Mouse (Mus musculus) megakaryocyte, embryonic 14.5 days (primary cell): Measurements from ENCODE around the gene Prkca. TPM values are rescaled to one million over a fixed set of nuclear protein-coding genes. Genes with fewer than 3 reads are reported as not detected.

Experiments
- H3K27me3 ChIP-seq: replicated peaks from 2 replicates; pipeline ENCODE3; 2012; ENCODE audit warnings: inconsistent platforms
- H3K36me3 ChIP-seq: replicated peaks from 2 replicates; pipeline ENCODE3; 2012; ENCODE audit warnings: low read length, inconsistent platforms, mixed read lengths
- H3K4me1 ChIP-seq: 2 replicates; pipeline ENCODE4 v1.6.1; 2012; ENCODE audit warnings: inconsistent platforms
- H3K4me3 ChIP-seq: replicated peaks from 2 replicates; pipeline ENCODE3; 2012; ENCODE audit warnings: moderate library complexity, mild to moderate bottlenecking, inconsistent platforms
- H3K9me3 ChIP-seq: 2 replicates; pipeline ENCODE4 v1.6.1; 2012; ENCODE audit warnings: inconsistent platforms
- FLI1 ChIP-seq: IDR thresholded peaks from 2 replicates; pipeline ENCODE4 v1.6.1; 2012; ENCODE audit warnings: low read length, inconsistent platforms, mixed read lengths
- GATA1 ChIP-seq: IDR thresholded peaks from 3 replicates; pipeline ENCODE4 v1.6.1; 2012; ENCODE audit warnings: mixed read lengths, low read length, inconsistent platforms, borderline replicate concordance
- polyA plus RNA-seq: library from polyadenylated mRNA; stranded (reverse); fragments of >175 nt; gene quantifications from 2 replicates; pipeline ENCODE4 v1.2.3, GENCODE M21; 2012; ENCODE audit warnings: low replicate concordance; ENCODE audit not compliant: insufficient read depth

Gene Prkca
- polyA plus RNA-seq, 1 experiment: 36.2 TPM

DNA sequence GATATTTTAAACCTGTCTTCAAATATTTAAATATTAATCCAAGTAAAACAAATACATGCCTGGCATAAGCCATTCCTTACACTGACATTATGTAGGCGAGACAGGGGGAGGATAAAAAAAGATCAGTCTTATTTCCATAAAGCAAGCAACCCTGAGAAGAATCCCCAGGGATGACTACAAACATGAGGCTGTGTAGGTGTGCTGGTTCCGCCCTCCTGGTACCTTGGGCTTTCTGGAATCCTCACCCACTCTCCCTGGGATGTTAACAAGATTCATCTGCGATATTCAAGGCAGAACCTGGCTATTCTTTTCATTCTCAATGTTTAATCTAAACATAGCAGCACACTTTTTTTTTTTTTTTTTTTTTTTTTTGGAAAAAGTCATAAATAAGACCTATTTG lies 289.1 kb downstream of the Prkca start:
- H3K9me3 ChIP-seq: no peaks in the 10 kb centered on the region
- H3K27me3 ChIP-seq: no peaks in the 10 kb centered on the region
- H3K36me3 ChIP-seq: peaks cover 99% of the 10 kb centered on the region
- H3K4me1 ChIP-seq: peaks cover 45% of the 10 kb centered on the region
- TF ChIP-seq GATA1 (no peak), FLI1 (no peak)
- no peak overlapping the region for H3K4me3 ChIP-seq

DNA sequence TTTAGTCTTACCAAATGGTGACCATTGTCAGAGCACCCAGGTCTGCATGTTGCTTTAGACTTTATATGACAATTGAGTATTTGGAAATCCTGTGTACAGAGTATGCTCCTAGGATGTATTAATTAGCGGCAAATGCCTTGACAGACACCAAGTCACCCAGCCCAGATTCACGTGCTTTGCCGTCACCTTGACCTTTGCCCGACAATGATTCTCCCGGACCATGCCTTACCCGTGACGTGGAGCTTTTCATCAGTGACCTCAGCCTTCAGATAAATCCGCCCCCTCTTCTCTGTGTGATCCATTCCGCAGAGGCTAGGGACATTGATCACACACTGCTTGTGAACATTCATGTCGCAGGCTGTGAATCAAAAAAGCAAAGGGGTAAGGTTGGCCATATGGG lies 290.0 kb downstream of the Prkca start:
- TF ChIP-seq GATA1 (no peak), FLI1 (no peak)
- H3K4me3 ChIP-seq: no peak overlapping the region
- no peaks in the 10 kb centered on the region for H3K27me3 ChIP-seq
- H3K4me1 ChIP-seq: peaks cover 38% of the 10 kb centered on the region
- H3K9me3 ChIP-seq: no peaks in the 10 kb centered on the region
- peaks cover 92% of the 10 kb centered on the region for H3K36me3 ChIP-seq

DNA sequence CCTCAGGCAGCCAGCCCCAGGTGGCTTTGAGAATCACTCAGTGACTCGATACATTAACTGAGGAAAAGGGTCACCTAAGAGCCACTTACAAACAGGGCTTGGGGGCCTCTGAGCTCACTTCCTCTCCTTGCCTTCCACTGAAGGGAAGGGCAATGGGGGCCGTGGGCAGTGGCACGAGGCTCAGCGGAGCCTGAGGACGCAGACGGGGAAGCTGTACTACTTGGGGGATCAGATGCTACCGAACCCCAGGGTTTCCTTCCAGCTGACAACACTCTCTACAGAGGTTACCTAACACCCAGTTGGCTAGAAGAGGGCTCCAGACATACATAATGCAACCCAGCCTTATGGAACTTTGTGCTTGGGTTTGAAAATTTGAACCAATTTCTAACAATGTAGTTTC lies 302.1 kb downstream of the Prkca start:
- H3K36me3 ChIP-seq: peaks cover 93% of the 10 kb centered on the region
- peaks cover 9% of the 10 kb centered on the region for H3K9me3 ChIP-seq
- TF ChIP-seq GATA1: no peak
- no peak for TF ChIP-seq FLI1
- H3K27me3 ChIP-seq: no peaks in the 10 kb centered on the region
- no peak overlapping the region for H3K4me3 ChIP-seq
- peaks cover 61% of the 10 kb centered on the region for H3K4me1 ChIP-seq

DNA sequence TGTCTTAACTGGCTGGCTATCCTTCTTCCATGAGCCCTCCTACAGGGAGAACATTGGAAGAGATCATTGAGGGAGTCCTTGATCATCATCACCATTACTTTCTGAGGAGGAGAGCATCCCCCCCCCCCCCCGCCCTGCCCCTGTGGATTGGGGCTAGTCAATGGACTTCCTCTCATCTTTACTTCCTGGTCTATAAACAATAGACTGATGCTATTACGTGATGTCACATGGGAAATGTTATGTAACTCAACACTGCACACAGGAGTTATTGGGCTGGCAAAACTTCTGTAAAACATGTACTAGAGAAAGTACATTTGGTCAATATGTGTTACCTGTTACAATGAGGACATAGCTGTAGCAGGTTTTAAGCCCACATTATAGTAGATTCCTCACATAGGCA lies 302.9 kb downstream of the Prkca start:
- peaks cover 99% of the 10 kb centered on the region for H3K36me3 ChIP-seq
- peaks cover 69% of the 10 kb centered on the region for H3K4me1 ChIP-seq
- TF ChIP-seq GATA1: no peak
- no peak for TF ChIP-seq FLI1
- H3K9me3 ChIP-seq: peaks cover 9% of the 10 kb centered on the region
- H3K27me3 ChIP-seq: no peaks in the 10 kb centered on the region
- no peak overlapping the region for H3K4me3 ChIP-seq

DNA sequence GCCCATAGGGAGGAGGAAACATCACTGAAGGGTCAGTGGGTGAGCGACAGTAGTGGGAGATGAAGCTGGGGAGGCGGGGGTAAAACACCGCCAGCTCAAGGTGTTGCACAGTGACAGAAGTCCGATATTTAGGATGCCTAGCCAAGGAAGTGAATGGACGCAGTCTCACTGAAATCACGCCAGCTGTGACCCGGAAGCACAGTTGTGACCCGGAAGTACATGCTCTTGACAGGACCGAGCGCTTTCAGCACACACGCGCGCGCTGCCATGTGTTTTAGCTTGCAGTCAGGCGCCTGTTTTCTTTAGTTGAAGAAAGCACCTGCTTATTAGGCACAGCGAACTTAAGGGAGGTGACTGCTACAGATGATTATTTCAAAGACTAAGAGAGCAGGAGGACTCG lies 304.0 kb downstream of the Prkca start:
- no peak for TF ChIP-seq GATA1
- no peak for TF ChIP-seq FLI1

DNA sequence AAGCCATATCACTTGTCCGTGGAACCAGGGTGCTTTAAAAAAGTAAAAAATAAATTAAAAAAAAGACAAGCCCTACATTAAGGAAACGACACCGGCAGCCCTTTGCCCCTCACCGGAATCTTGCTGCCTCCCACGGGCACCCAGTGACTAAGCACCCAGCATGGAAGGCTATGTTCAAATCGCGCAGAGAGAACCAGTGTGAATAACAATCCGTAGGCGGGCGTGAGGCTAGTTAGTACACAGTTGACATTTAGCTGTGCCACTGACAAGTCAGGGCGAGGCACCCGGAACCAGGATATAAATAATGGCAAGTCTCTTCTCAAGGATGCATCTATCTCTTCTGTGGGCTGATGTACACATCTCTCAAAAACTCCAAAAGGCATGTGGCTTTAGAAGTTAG lies 304.7 kb downstream of the Prkca start:
- TF ChIP-seq GATA1 (no peak), FLI1 (no peak)
- H3K27me3 ChIP-seq: no peaks in the 10 kb centered on the region
- no peaks in the 10 kb centered on the region for H3K9me3 ChIP-seq
- H3K4me1 ChIP-seq: peaks cover 84% of the 10 kb centered on the region
- H3K36me3 ChIP-seq: peaks cover 99% of the 10 kb centered on the region
- H3K4me3 ChIP-seq: no peak overlapping the region

More for the DNA sequence above, 304.0 kb downstream of the Prkca start:
- Histone ChIP-seq H3K27me3 (no peaks in the 10 kb centered on the region), H3K4me3 (no peak overlapping the region), H3K36me3 (peaks cover 99% of the 10 kb centered on the region), H3K4me1 (peaks cover 76% of the 10 kb centered on the region), H3K9me3 (peaks cover 1% of the 10 kb centered on the region)

DNA sequence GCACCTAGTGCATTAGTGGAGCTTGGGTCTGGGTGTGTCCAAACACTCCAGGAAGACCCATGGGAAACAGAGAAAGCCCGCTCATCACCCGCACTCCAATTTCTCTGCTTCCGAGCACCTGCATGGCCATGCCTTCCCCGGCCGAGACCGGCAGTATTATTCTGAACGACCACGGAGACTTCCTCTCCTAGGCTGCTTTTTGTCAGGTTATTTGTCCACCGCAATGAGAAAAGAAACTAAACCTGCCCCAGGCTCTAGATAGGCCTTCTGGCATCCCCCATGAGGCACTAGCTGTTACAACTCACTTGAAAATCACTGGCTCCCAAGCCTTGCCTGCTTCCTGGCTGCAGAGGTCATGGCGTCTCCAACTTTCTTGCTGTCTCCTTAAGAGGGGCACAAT lies 307.4 kb downstream of the Prkca start:
- TF ChIP-seq FLI1 (no peak), GATA1 (no peak)
- no peak overlapping the region for H3K4me3 ChIP-seq
- H3K4me1 ChIP-seq: peaks cover 98% of the 10 kb centered on the region
- no peaks in the 10 kb centered on the region for H3K27me3 ChIP-seq
- H3K9me3 ChIP-seq: no peaks in the 10 kb centered on the region
- H3K36me3 ChIP-seq: peaks cover 99% of the 10 kb centered on the region

DNA sequence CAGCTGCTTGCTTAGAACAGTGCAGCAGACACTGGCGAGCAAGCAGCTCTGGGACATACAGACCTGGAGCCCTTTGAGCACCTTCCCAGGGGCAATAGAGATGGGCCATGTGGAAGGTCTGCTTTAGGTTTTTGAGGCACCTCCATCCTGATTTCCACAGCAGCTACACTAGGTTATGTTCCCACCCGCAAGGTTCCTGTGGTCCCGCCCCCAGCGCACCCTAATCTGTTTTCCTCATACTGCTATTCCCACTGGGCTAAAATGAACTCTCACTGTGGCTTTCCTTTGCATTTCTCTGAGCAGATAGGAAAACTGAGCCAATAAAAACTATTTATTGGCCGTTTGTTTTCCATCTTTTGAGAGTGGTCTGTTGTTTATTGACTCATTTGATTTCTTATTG lies 308.0 kb downstream of the Prkca start:
- Histone ChIP-seq H3K4me1 (peaks cover 100% of the 10 kb centered on the region), H3K36me3 (peaks cover 99% of the 10 kb centered on the region), H3K27me3 (no peaks in the 10 kb centered on the region), H3K4me3 (no peak overlapping the region), H3K9me3 (no peaks in the 10 kb centered on the region)
- TF ChIP-seq GATA1: no peak
- no peak for TF ChIP-seq FLI1

DNA sequence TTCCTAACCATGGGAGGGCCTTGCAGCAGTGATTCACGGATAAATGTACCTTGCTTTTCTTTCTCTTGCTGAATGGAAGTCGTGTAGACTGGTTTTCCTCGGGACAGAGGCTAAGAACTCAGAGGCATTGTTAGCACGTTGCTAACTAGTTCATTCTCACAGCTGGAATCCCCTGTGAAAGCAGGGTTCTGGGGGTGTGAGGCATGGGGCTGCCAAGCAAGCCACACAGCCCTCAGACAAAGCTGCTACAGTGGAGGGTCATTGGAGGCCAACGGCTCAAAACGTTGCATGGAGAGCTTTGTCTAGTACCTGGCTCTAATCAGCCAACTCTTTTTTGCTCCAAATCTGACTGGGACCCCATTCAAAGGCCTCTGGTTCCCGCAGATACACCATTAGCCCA lies 309.4 kb downstream of the Prkca start:
- Histone ChIP-seq H3K4me1 (peaks cover 96% of the 10 kb centered on the region), H3K27me3 (no peaks in the 10 kb centered on the region), H3K36me3 (peaks cover 97% of the 10 kb centered on the region), H3K9me3 (no peaks in the 10 kb centered on the region), H3K4me3 (no peak overlapping the region)
- TF ChIP-seq GATA1 (no peak), FLI1 (no peak)

DNA sequence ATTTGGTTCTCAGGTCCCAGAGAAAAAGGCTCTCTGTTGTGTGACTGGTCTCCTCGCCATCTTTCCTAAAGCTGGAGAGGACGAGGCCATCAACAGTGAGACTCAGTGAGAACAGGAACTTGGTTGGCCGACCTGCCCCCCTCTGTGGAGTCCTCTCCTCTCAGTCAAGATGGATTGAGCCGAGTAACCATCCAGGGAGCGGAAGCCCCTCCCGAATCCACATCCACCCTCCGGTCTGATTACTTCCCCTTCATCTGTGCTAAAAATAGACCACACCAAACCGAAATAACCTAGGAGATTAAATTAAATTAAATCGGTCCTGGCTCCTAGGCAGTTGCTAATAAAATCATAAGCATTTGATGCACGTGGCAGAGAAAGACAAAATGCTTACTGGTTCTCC lies 311.2 kb downstream of the Prkca start:
- Histone ChIP-seq H3K9me3 (no peaks in the 10 kb centered on the region), H3K4me3 (no peak overlapping the region), H3K36me3 (peaks cover 95% of the 10 kb centered on the region), H3K4me1 (peaks cover 93% of the 10 kb centered on the region), H3K27me3 (no peaks in the 10 kb centered on the region)
- no peak for TF ChIP-seq FLI1
- no peak for TF ChIP-seq GATA1

DNA sequence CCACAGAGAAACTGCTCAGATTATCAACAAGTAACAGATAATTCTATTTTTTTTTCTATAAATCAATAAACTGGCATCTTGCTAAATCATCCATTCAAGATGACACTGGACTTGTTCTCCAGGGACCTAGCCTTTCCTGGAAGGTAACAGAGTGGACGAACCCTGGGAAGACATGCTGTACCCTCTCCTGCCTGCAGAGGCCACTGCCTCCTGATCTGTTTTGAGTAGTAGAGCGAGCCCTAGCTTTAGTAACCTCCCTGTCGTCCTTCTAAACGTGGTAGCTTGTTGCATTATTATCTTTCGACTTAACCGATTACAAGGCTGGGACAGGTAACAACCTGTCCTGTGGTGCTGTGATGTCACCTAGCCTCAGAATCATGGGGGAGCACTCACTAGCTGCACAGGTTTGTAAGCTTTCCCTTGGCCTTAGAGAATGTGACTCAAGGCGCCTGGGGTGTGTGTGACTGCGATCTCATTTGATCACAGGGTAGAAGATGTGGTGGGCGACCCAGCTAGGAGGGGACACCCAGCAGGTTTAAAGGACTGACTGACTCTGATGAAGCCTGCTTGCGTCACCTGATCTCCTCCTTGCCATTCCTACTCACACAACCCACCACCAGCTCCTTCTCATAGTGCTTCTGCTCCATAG lies 312.6 kb downstream of the Prkca start:
- TF ChIP-seq GATA1 (no peak), FLI1 (no peak)
- Histone ChIP-seq H3K36me3 (peaks cover 84% of the 10 kb centered on the region), H3K9me3 (no peaks in the 10 kb centered on the region), H3K4me1 (peaks cover 84% of the 10 kb centered on the region), H3K27me3 (no peaks in the 10 kb centered on the region), H3K4me3 (no peak overlapping the region)
